Mouse (Mus musculus): ENCODE measurements around the gene Ankrd23.

Ankrd23 gene

DNA sequence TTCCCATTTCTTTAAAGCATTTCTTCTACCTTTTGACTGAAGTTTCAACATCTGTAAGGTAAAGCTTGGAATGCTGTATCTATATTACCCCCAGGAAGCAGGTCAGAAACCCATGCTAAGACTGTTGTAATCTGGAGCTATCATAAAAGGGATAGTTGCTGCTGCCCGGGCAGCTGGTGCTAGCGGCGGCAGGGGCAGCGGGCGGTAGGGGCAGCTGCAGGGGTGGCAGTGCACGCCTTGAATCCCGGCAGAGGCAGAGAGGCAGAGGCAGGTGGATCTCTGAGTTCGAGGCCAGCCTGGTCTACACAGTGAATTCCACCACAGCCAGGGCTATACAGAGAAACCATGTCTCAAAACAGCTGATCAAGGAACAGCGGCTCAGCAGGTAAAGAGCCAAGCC is 6.2 kb upstream of the Ankrd23 start:
- no peak for DNase-seq

DNA sequence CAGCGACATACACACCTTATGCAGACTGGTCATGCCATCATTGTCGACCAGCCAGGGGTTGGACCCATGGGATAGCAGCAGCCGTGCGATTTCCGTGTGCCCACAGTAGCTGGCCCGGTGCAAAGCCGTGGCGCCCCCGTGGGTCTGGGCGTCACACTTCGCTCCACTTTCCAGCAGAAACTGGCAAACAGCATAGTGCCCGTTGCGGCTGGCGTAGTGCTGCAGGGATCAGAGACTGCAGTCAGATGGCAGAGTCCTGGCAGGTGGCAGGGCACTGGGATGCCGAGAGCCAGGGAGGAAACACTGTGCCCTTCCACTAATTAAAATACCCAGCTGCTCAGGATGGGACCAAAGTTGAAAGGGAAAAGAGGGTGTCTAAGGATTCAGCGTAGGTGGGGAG is 5.2 kb upstream of the Ankrd23 start:
- no peak for DNase-seq

DNA sequence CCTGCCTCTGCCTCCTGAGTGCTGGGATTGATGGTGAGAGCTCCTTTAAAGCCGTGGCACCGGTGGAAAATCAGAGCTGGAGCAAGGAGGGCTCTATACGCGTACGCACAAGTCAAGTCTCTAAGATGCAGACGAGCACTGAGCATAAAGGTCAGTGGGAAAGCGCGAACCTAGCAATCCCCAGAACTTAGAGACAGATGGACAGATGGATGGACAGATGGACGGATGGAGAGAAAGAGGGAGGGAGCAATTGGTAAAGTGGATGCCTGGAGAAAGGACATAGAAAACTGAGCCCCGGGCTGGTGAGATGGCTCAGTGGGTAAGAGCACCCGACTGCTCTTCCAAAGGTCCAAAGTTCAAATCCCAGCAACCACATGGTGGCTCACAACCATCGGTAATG is 4.1 kb upstream of the Ankrd23 start:
- no peak for DNase-seq

DNA sequence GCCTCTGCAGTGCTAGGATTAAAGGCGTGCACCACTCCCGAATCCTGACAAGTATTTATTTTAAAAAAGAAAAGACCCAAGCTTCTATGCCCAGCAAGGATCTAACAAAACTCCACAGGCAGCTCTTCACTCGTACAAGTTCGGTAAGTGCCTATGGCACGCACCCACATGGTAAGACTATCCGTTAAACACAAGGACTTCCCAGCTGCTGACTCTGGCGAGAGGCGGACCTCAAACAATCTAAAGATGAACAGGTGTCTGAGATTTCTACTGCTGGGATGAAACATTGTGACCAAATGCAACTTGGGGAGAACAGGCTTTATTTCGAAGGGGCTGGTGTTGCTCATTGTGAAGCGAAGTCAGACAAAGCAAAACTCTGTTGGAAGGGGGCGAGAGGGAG is 3.4 kb upstream of the Ankrd23 start:
- DNase-seq: no peak

DNA sequence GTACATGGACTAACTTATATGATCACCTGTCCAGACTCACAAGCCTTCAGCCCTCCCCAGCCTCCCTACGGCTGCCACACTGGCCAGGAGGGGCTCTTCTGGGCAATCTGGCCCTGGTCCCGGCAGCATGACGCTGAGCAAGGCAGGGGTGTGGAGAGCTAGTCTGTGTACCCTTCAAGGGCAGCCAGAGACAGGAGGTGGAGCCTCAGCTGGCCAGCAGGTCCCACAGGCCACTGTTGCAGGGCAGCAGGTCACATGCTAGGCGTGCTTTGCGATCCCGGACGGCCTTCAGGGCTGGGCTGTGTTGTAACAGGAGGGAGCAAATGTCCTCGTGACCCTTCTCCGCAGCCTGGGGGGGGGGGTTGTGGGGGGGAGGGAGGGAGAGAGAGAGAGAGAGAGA is 2.5 kb upstream of the Ankrd23 start, which contains the start of gene Gm42417:
Gm42417 (minus strand) TSS at position 244 of the 400 bp plus-strand sequence.
- peak; percentile 85 for DNase-seq

DNA sequence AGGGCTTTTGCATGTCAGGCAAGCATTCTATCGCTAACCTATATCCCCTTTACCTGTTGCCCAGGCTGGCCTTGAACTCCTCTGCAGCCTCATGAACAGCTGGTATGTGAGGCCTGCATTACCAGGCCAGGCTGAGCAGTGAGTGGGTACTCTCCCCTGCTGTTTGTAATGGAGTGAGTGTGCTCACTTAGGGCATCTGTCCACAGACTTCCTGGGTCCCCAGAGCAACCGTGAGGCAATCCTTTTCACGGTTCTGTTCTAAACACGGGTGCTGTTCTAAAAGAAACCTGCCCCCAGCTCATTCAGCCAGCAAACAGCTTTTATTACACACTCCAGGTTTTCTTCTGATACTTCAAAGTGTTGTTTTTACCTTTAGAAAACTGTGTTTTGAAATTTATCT is 2.0 kb upstream of the Ankrd23 start:
- no peak for DNase-seq

DNA sequence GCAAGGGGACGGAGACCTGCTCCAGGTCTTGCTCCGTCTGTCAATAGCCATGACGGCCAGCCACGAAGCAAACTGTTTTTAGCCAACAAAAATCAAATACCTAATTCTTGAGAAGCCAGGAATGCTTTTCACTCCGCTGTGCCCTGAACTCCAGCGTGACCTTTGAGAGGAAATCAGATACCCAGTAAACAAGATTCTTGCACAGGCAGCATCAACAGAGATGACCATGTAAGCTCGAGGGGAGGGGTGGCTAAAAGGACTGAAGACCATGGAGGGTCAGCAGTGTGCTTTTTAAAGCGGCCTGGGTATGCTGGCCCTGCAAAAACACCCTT is 320 bp downstream of the Ankrd23 start:
- no peak for DNase-seq

DNA sequence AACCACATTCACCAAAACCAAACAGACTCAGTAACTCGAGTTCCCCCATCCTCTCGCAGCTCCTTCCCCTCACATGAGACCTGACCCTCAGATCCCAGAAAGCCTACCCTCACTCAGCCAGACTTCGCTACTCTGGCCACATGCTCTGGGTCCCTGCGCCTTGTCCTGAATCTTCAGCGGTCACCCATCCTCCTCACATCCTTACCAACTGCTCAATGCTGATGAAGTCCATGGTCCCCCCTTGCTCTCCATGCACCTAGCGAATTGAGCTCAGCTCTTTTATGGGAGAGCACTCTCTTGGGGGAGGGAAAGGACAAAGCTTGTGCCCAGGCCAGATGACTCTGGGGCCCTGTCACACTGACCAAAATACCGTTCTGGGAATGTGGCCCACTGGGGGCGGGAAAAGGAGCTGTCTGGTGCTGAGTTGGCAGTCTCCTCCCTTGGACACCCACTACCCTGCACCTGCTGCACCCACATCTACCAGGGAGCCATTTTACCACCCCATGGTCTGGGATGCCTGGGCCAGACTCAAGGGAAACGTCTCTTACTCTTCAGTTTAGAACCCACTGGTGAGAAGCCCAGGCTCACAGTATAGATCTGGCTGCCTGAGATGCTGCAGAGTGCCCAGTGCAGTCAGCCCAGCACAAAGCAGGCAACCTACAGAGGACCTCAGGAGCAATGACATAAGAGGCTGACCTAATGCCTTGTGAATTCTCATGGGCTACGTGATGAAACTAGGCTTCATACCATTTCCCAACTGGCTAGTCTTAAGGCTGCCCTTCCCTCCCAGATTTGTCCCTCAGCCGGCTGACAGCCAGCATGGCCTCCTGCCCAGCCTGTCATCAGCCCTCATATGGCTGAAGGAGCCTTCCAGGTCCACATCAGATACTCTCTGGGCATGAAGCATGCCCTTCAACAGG is 946 bp downstream of the Ankrd23 start:
- no peak for DNase-seq

DNA sequence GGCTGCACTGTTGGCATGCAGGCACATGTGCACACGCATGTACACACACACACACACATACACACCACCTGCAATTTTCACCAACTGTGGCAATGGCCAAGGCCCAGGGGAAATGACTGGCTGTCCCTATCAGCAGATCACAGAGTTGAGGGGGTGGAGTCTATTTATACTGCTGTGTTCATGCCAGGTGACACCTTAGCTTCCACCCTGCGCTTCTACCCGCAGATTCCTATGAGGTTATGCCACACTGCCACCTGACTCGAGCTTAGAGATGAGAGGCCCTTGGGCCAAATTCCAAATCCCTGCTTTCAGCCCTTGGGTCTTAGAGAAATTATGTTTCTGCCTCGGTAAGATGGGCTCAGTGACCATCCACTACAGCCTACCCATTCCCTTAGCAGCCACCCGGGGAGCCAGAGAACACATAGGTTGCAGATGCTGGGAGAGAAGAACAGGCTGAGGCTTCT is 2.1 kb downstream of the Ankrd23 start:
- DNase-seq: no peak

DNA sequence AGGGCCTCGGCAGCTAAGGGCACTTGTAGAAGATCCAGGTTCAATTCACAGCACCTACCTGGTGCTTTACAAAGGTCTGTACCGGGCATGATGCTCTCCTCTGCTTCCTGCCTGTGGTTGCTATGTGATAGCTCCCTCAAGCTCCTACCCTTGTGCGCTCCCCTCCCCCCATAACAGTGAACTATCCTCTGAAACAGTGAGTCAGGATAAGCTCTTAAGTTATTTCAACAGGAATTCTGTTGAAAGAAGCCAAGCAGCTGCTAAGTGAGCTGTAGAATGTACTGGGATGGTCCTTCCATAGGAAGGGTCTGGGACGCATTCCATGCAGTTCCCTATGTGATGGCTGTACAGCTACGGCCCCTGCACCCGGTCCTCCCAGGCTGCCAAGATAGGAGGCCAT is 3.1 kb downstream of the Ankrd23 start:
- DNase-seq: no peak

DNA sequence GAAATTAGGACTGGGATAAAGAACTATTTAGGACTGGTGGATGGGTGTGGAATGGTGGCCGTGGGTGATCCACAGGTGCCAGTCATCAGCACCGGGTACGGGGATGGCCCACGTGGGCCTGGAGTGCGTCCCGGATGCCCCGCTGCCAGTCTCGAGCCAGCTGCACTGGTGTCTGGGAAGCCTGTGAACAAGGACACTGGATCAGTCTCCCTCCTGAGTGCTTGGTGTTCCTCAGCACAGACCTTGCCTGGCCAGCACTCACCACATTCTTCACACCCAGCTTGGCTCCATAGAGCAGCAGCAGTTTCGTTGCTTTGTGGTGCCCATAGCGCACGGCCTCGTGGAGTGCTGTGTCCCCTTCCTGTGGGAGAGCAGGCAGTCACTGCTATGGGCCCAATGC is 5.2 kb downstream of the Ankrd23 start:
- DNase-seq: no peak

DNA sequence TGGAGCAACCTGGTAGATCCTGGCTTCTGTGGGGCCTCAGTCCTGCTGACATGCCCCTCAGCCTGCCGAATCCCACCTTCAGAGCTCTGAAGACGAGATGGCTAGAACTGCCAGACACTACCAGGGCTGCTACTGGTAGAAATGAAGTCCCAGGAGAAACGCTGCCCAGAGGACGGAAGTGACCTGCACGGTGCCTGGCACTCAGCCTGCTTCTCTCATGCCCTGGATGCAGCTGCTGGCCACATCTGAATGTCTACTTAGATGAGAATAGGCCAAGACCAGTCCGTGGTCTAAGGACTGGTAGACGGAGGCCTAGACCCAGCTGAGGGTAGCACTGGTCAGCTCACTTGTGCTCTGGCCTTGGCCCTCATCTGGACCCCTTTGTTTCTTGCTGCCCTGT is 5.7 kb downstream of the Ankrd23 start:
- DNase-seq: no peak

DNA sequence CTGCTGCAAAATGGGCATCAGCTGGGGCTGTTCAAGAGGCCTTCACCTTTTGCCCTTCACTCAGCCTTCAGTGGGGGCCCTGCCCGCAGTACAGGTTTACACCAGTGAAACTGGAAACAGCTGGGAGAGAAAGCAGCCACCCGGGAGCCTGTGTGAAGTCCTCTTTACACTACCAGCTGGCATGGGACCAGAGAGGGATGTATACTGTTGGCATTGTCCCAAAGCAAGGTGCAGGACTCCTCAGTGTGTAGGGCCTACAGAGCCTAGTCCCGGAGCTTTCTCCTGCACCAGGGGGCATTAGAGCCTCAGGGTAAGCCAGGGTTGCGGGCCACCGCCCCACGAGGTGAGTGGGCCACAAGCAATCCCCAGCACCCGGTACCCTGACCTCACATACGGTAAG is 6.2 kb downstream of the Ankrd23 start:
- peak; percentile 47 for DNase-seq

DNA sequence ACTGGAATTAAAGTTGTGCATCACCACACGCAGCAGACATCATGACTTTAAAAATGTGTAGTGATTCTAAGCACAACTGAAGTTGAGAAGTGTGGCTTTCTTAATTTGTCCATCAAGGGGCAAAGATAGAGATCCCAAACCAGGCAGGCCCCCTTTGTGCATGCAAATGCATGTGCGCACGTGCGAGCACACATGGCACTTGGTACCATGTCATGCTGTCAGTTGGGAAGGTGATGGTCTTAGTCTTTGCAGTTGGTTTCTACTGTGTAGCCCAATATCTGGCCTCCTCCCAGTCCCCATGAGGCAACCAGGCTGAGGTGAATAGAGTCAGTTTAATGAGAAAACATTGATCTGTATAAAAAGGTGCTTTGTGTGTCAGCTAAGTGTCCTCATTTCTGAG is 6.8 kb downstream of the Ankrd23 start:
- no peak for DNase-seq

DNA sequence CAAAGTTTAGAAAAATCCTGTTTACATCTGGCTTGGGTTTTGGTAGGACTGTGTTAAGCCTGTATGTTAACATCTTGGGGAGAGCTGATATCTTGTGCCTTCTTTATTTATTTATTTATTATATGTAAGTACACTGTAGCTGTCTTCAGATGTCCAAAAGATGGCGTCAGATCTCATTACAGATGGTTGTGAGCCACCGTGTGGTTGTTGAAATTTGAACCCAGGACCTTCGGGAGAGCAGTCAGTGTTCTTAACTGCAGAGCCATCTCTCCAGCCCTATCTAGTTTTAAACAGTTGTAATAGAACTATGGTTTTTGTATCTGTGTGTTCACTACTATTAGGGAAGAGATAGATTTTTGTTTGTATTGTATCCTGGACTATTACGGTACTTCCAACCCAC is 7.4 kb downstream of the Ankrd23 start:
- DNase-seq: no peak

DNA sequence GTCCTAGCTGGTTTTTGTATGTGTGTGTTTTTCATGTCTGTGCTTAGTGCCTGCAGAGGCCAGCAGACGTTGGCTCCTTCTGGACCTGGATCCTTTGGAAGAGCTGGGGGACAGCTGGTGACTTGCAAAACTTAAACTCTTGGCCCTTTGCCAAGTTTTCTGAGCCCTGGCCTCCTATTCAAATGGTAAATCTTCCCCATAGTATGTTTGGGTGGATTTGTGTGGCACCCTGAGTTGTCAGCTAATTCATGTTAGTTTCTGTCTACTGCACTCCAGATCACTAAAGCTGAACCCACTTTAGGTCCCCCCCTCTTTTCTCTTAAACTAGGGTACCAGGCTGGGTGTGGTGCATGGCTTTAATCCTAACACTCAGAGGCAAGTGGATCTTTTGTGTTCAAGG is 8.3 kb downstream of the Ankrd23 start:
- no peak for DNase-seq

DNA sequence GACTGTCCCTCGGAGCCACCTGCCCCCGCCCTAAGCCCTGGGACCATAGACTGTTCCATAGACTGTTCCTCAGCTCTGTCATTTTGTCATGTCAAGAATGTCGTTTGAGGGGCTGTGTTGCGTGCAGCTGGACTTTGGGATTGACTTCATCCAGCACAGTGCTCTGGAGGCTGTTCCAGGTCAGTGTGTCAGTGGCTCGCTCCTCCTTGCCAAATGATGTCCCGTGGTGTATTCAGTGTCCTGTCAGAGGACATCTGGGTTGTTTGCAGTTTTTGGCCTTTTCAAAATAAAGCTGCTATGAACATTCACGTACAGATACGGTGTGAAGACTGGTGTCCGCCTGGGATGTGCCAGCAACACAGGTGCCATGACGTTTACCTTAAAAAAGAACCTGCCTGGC is 9.8 kb downstream of the Ankrd23 start:
- no peak for DNase-seq

DNA sequence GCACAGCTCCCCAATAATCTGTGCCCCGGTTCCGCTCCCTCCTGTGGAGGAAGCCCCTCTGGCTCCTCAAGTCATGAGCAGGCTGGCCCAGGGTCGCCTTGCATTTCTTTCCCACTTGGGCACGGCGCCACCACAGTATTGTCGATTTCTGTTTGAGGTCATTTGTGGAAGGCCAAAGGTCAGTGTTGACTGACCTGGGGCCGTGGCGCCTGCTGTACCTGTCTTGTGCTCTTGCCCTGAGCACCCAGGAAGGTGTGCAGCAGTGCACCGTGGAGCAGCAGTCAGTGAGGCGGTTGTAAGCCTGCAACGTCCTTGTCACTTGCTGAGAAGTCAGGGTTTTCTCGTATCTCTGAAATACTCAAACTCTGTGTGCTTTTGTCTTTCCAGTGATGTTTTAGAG is 10.9 kb downstream of the Ankrd23 start:
- DNase-seq: no peak

DNA sequence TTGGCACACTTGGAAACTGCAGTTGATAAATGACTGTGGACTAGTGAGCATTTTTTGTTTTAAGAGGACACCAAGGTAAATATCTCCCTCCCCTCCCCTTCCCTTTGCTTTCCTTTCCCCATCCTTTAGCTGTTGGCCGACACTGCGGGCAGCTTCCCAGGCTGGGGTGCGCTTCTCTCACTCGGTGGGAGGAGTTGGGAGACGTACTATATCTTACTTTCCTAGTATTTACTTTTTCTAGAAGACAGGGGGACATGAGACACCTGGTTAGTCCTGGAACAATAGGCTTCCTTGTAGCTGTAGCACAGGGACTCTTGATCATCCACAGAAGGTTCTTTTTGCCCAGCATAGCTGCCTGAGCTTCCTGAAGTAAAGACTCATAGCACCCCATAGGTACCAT is 12.6 kb downstream of the Ankrd23 start:
- no peak for DNase-seq

DNA sequence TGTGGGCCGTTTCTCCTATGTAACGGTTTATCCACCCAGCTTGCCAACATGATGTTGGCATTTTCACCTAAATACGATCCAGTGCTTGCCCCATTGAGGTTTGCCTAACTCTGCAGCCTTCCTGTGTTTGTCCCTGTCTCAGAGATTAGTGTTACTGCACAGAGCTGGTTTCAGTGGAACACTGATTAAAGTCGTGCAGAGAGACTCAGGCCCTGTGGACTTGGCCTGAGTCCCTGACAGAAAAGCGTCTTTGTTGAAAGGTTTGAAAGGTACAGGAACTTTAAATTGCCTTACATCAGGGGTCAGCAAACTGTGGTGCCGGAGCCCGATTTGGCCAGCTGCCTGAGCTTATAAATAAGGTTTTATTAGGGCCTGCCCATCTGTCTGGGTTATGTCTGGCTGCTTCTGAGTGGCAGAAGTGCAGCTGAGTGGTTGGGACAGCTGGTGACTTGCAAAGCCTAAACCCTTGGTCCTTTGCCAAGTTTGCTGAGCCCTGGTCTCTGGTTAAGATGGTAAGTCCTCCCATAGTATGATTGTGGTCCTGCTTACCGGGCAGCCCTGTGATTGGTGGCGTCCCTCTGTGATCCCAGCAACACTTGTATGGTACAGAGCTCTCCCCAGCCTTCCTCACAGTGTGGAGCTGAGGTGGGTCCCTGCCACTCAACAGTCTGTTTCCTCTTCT is 13.2 kb downstream of the Ankrd23 start:
- DNase-seq: no peak

DNA sequence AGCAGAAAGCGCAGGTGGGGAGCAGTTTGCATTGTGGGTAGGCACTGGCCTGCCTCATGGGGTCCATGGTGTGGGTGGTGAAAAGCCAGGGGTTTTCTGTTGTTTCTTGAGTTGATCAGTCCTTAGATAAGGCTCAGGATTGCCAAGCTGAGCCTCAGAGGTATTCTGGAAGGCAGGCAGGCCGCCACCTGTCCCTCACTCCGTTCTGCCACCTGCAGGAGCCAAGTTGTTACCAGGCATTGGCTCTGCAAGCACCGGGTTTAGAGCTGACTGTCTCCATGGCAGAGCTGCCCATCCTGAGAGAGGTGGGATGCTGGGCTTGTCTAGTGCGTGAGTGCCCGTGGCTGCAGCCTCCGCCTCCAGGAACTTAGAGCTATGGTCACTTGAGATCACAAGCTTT is 14.5 kb downstream of the Ankrd23 start:
- DNase-seq: no peak

DNA sequence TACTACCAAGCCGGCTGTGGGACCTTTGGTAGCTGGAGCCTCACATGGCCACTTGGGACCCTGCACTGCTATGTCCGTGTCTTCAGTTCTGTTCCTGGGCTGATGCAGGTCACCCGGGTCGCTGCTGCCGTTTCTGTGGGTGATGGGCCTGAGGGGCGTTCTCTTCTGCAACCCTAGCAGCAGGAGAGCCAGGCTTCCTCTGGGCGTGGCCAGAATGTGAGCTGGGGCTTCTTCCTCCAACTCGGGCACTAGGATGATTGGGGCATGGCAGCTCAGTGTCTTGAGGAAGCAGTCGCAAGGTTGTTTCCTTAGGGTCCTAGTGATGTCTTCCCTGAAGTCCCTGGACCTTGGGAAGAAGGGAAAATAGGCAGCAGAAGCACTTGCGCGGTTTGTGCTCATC is 17.1 kb downstream of the Ankrd23 start:
- no peak for DNase-seq

DNA sequence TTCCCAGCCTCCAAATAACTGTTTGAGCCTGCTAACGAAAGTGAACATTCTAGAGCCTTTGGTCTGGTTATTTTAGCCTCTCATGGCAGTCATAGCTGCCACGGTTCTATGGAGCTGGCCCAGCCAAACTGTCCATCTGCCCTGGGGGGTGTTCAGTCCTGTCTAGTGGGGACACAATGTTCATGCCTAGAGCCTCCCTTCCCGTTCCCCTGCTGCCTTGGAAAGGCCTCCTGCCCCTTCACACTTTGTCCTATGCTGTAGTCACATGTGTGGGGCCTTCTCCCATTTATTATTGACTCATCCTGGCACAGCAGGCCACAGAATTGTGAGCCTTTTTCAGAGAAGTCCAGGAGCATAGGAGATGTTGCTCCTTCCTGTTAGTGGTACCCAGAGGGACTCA is 18.4 kb downstream of the Ankrd23 start:
- no peak for DNase-seq

DNA sequence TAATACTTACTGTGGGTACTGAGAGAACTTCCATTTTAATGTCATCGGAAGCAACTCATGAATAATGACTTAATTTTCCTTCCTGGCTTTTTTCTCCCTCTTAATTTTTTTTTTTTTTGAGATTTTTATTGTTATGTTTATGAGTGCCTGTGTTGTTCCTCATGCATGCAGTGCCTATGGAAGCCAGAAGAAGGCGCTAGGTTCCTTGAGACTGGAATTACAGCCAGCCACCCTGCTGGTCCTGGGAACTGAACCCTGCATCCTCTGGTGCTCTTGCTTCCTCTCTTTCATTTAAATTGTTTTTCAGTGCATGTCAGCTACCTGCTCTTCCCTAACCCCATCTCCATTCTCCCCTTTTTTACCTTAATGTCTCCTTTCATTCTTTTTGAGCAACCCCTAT is 23.0 kb downstream of the Ankrd23 start:
- peak; percentile 63 for DNase-seq

DNA sequence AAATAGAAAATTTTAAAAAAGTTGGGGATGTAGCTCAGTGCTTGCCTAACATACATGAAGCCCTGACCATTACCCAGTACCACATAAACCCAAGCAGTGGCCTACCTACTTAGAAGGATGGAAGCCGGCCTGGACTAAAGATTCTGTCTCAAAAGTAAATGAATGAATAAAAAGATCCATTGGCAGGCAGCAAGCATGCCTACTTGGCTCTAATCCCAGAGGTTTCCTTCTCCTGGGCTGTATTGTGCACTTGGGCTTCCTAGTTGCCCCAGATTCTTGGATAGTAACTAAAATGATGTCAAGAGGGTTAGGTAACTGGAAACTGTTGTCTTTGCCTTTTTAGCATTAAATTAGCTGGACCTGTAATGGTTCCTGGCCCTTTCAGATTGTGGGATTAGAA is 23.4 kb downstream of the Ankrd23 start:
- no peak for DNase-seq

All from kidney, postnatal 10 days (tissue).